Mouse (Mus musculus) layer of hippocampus, postnatal 14 days (tissue): Measurements from ENCODE around the gene Kdelr3. TPM values are rescaled to one million over a fixed set of nuclear protein-coding genes. Genes with fewer than 3 reads are reported as not detected.

Experiments
- DNase-seq, 2 experiments: peaks; one replicate each; pipeline ENCODE4 v3.0.0; 2021 to 2022; ENCODE audit warnings: low spot score in 2 of 2, mixed read lengths in 1 of 2
- microRNA-seq, 2 experiments: library from miRNA; unstranded; fragments of <30 nt; microRNA quantifications; one replicate each; pipeline ENCODE4 v1.2.0; 2021
- total RNA-seq, 2 experiments: library from RNA; stranded (reverse); gene quantifications; 2 replicates each; pipeline ENCODE4 v1.2.3; 2021

The Kdelr3 gene
- total RNA-seq, 2 experiments from 2014 or later, result 1.4 to 1.8 TPM

- peak in 1 of 2 experiments; percentile 29 for DNase-seq
Measured at GRCm38 (mm10) chr15:79562417-79562816, 46.2 kb downstream of the Kdelr3 start.

GRCm38 (mm10) chr15:79575543-79576222 lies 59.5 kb downstream of the Kdelr3 start:
- DNase-seq, result no peak

- no peak for DNase-seq
Measured at GRCm38 (mm10) chr15:79576947-79577346, 60.7 kb downstream of the Kdelr3 start.

Small RNA genes lying within 50 kb of the gene (microRNA-seq; reads per million reads assigned to microRNA genes)
- gene Gm44302, result 0 reads per million in 2 experiments

Other genes with a start within 250 kb of the Kdelr3 start
- 1 to 10 TPM; 2.7 to 4.0 TPM for gene Baiap2l2, start 230.9 kb upstream of the Kdelr3 start, total RNA-seq
- 10 to 100 TPM; 18.5 to 22.3 TPM for gene Pla2g6, start 188.0 kb upstream of the Kdelr3 start, total RNA-seq
- 1 to 10 TPM; 1.7 to 2.0 TPM for gene Maff, start 169.8 kb upstream of the Kdelr3 start, total RNA-seq
- 10 to 100 TPM; 47.4 to 49.2 TPM for gene Tmem184b, start 112.8 kb upstream of the Kdelr3 start, total RNA-seq
- gene Csnk1e, start 60.8 kb upstream of the Kdelr3 start, total RNA-seq, result 100 to 1,000 TPM; 139 to 147 TPM
- 10 to 100 TPM; 69.2 to 72.7 TPM for gene Kcnj4, start 11.2 kb upstream of the Kdelr3 start, total RNA-seq
- 100 to 1,000 TPM; 353 to 381 TPM for gene Ddx17, start 30.3 kb downstream of the Kdelr3 start, total RNA-seq
- gene Dmc1, start 88.7 kb downstream of the Kdelr3 start, total RNA-seq, result 1 to 10 TPM in 1 of 2 experiments, under 1 TPM in 1; 0.29 to 1.7 TPM
- 10 to 100 TPM; 10.2 to 11.0 TPM for gene Fam227a, start 142.5 kb downstream of the Kdelr3 start, total RNA-seq
- gene Cby1, start 142.8 kb downstream of the Kdelr3 start, total RNA-seq, result 10 to 100 TPM; 57.0 to 59.9 TPM
- 100 to 1,000 TPM; 103 TPM for gene Tomm22, start 154.4 kb downstream of the Kdelr3 start, total RNA-seq
- 10 to 100 TPM; 46.2 to 46.4 TPM for gene Josd1, start 171.5 kb downstream of the Kdelr3 start, total RNA-seq
- gene Gtpbp1, start 174.4 kb downstream of the Kdelr3 start, total RNA-seq, result 10 to 100 TPM; 43.3 to 44.1 TPM
- 10 to 100 TPM; 18.5 to 23.3 TPM for gene Sun2, start 226.1 kb downstream of the Kdelr3 start, total RNA-seq